Mouse (Mus musculus) MEL-GATA-1-ER (cell line): Measurements from ENCODE around the gene Crtc1.

Experiments
- DNase-seq: peaks from one replicate; pipeline ENCODE4 v3.0.0-alpha.2; 2012; ENCODE audit warnings: low read depth; ENCODE audit errors: extremely low read depth

The Crtc1 gene

DNA sequence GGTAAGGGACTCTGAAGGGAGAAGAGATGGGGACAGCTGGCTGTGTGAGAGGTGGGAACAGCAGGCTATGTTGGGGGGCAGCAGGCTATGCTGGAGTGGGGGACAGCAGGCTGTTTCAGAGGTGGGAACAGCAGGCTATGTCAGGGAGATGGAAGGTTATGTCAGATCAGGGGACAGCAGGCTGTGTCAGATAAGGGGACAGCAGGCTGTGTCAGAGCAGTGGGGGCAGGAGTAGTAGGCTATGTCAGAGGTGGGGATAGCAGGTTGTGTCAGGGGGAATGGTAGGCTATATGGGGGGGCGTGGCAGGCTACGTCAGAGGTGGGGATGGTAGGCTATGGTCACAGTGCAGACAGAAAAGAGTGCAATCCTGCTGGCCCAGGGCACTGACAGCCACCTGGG is 16.7 kb downstream of the Crtc1 start:
- DNase-seq = peak; percentile 29

DNA sequence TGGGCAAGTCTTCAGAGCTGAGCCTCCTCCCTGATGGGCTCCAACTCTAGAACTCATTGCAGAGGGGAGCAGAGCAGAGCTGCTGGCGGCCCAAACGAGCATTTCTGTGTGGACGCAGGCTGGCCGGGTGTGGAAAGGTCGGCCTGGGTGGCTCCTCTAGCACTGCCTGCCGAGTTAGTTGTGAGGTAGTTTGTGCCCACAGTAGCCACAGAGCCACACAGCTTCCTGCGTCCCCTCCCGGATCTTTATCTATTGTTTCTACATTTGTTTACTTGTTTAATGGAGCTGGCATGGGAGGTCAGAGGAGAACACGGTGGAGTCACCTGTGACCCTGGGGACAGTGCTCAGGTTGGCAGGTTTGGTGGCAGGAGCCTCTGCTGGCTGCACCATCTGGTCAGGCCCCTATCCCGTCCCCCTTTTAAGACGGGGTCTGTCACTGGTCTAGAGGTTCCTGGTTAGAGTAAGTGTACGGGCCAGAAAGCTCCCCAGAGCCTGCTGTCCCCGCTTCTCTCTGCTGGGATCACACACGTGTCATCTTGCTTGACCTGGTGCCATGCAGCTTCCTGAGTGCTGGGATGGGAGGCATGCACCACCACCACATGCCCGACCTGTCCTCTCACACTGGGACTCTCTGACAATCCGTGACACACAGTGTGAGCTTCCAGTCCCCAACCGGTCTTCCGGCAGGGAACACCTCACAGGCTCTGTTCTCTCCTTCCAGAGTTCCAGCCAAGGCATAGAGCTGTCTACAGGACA is 17.9 kb downstream of the Crtc1 start:
- no peak for DNase-seq

DNA sequence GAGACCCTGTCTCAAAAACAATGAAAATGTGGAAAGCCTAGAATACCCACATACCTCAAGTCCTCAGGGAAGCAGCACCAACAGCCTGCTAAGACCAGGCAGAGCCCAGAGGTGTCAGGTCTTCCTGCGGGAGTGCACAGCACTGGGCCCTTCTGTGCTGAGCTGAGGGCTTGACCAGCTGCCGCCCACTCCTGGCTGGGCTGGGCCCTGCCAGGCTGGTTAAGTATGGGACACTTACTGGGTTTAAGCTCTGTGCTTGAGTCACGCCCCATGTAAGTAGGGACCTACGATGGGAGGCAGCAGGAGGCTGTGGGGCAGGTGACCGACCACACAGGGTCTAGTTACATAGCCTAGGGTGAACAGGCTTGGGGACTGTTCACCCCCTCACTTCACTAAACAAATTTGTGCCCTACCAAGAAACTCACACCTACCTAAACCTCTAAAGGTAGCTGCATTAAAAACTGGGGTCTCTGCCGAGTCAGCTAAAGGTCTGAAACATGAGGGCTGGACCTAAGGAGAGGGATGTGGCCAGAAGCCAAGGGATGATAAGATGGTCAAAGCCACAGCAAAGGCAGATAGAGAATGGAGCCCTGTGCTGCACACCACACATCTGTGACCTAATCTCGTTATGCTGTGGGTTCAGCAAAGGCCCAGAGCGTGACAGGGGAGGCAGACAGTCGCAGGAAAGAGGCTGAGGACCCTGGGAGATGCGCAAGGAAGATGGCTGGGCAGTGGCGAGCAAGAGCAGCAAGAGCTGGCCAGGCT is 19.3 kb downstream of the Crtc1 start:
- no peak for DNase-seq

DNA sequence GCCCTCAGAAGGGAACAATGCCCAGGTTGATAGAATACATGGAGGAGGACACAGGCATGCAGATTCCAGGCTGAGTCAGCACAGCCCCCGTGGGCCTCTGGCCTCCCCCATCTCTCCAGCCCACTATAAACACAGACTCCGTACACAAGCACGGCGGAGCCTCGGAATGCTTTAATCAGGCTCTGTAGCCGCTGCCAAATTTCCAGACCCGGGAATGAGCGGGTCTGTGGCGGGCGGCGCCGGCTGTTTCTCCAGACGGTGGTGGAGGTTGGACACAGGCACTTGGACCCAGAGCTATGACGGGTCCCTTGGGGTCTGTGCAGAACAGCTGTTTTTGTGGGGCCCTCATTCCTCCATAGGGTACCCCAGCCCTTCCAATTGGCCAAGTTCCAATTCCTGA is 20.4 kb downstream of the Crtc1 start:
- no peak for DNase-seq

DNA sequence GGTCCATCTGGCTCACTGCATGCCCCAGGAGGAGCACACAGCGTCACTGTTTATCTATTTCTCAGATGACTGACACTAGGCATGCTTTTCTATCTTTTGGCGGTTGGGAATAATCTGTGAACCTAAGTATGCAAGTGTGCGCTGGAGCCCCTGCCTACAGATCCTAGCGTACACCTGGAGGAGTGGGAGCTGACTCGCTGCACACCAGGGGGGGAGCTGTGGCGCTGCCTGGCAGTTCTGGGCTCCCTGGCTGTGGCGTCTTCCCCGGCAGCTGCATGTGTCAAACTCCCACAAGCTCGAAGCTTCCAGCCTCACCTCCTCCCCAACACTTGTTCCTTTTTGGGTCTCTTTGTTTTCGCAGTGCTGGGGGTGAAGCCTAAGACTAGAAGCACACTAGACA is 21.5 kb downstream of the Crtc1 start:
- DNase-seq = no peak

DNA sequence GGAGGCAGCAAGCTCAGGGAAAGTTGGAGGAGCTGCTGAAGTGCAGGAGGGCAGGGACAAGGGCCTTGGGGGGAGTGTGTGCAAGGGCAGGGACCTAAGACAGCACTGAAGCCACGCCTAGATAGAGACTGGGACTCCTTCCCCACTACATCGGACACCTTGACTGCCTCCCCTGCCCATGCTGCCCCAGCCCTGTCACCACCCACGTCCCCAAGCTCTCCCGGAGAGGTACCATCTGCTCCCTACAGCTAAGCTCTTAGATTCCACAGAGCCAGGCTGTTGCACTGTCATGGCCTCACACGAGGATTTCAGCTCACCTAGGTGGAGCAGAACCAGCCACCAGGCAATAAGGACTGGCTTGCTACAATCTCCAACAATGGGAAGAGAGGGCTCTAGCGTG is 22.4 kb downstream of the Crtc1 start:
- DNase-seq = no peak

DNA sequence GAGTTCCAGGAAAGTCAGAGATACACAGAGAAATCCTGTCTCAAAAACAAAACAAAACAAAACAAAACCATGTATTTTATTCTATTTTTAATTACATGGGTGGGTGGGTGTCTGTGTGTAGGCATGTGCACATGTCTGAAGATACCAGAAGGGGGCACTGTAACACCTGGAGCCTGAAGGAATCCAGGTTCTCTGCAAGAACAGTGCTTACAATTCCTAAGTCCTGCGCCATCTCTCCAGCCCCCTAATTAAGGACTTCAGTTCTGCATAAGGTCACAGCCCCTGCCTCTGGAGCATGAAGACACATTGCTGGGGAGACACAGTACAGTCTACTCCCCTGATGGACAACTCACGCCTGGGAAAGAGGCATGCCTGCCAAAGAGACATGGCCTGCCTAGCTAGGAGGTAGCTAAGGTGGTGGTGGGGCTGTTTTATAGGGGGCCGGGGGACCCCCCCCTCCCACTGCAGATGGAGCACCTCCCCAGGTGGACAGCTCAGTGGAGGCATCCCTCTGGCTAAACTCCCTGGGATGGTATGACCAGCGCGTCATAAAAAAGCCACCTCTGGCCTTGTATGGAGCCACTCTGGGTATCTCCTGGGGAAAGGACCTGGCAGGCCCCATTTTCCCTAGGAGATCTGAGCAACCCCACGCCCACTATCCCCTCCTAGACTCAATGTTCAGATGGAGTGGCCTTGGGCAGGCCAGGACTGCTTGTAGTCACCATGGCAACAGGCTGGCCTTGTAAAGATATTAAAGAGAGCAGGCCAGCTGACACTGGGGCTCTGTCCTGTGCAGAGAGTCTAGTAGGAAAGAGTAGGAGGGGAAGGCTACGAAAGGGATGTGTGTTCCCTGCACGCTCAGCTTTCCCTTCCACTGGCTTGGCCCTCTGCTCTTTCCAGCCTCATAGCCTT is 23.6 kb downstream of the Crtc1 start:
- peak; percentile 21 for DNase-seq

DNA sequence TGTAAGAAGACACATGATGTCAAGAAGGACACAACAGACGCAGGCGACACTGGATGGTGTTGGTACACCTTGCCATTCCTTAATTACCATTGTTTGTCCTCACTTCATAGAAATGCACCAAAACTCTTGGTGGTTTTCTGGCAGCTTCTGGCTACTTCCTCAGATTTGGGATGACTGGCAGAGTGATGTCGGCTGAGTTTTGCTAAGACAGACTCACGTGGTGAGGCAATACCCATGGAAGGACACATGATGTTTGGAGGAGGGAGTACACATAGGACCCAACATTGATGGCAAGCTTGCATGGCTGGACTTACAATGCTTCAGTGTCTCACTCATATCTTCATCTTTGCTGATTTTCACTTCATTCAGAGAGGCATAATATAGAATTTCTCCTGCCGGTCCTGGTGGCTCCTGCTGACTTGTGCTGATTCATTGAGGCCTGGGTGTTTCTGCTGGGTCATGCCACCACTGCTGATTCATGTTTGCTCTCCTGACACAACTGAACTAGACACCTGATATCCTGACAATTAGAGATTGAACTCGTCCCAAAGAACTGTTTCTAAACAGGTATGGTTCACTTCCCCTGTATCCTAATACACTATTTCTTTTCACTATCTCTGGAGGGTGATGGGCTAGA is 25.0 kb downstream of the Crtc1 start:
- no peak for DNase-seq

DNA sequence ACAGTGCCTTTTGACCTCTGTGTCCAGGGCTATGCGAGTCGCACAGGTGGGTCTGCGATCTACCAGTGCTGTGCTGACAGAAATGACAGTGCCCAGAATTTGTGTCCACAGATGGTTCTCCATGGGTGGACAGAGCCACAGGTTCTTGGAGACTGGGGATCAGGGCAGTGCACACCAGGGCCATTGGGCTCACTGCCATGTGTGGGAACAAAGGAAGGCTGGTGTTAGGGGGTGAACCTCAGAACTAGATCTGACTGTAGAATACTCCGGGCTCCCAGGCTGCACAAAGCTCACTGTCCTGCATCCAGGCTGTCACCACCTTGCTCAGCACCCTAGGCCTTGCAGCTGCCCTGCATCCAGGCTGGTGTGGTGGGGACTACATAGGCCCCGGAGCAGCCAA is 29.1 kb downstream of the Crtc1 start:
- no peak for DNase-seq

DNA sequence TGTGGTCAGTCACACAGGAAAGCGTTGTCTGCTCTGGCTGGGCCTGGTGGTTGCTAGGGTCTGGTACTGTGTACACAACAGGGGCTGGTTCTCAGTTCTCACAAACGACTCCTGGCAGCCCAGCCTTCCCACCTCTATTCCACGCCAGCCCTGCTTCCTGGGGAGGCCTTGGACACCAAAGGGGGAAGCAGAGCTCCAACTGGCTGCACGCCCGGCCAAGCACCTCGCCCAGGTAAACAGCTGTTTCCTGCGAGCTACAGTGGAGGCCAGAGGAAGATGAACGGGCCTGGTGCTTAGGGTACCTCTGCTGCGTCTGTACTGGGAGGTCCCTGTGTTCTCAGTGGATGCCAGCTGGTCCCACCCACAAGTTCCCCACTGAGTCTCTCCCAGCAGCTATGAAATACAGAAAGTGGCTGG is 29.9 kb downstream of the Crtc1 start:
- DNase-seq = no peak

DNA sequence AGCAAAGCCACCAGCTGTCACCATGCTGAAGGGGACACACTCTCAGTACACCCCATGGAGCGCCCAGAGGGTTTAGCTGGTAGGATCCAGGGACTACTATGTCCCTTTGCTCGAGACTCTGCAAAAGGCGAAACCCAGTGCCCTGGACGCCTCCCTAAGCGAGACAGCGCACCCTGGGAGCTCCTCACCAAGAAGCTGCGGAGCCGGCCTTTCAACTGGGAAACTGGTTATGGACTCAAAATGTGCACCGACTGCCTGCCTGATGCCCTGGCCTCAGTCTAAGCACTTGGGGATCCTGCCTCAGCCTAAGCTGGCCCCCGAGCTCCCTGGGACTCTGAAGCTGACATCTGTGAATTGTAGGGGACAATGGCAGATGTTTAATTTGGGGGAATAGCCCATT is 30.4 kb downstream of the Crtc1 start:
- DNase-seq = no peak

DNA sequence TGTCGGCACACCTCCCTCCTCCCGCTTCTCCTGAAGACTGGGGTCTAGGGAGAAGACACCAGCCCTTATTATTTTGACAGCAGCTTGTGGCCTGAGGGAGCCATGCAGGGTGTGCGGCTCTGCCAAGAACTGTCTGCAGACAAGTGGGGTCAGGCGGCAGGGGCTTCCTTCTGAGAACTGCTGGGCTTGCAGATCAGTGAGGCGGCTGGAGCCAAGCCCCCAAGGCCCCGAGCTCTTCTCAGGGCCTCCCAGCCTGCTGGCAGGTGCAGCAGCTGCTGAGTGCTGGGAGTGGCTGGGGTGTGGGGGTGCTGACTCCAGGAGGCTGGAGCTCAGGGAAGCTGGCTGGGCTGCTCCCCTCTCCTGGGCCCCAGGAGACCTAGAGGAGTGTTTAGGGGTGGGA is 31.1 kb downstream of the Crtc1 start:
- DNase-seq = no peak

DNA sequence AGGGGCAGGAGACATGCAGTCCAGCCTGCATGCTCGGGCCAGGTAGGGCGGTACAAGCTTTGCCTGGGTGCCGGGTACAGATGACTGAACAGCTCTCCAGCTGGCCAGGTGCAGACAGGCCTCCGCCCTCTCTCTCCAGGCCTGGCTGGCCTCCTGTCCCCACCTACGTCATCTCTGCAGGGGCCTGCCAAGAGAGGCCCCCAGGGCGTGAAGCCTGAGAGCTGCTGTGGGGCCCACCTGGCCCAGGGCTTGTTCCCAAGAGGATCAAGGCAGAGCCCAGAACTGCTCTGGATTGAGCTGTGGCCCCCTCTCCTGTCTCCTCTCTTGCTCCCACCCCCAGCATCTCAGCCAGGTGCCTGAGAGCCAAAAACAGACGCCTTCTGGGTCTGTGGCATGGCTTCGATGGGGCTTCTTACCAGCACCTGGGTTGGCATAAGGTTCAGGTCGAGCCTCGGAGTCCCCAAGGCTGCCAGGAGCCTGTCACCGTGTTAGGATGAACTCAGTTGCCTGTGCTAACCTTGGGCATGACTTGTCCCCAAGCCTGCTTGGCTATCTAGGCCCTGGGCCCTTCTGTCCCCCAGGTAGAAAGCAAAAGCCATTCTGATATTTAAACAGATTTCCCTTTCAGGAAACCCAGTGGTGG is 32.8 kb downstream of the Crtc1 start:
- DNase-seq = no peak

DNA sequence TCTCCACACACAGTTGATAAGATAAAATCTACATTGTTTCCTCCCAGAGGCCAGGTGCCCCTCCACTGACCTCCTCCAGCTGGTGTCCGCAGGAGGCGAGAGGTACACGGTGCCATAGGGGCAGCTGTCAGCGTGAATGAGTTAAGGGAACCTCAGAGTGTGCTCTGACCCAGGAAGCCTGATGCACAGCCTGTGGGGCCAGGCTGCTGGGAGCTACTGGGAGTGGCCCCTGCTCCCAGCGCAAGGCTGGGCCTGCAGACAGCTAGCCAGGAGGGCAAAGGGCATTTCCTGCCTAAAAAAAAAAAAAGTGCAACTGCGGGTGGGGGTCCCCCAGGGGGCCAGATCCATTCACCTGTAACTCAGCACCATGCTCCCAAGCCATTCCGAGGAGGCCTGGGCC is 34.2 kb downstream of the Crtc1 start:
- no peak for DNase-seq

DNA sequence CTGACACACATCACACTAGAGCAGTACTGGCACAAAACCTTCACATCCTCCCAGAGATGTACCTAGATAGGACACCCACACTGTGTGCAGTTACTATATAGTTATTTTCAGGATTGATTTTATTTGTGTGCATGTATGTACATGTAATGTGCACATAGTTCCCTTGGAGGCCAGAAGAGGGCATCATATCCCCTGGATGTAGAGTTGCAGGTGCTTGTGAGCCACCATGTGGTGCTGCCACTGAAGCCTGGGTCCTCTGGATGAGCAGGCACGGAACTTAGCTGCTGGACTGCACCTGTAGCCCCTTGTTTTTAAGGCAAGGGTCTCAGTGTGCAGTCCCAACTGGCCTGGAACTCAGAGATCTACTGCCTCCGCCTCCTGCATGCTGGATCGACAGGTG is 35.2 kb downstream of the Crtc1 start:
- no peak for DNase-seq

DNA sequence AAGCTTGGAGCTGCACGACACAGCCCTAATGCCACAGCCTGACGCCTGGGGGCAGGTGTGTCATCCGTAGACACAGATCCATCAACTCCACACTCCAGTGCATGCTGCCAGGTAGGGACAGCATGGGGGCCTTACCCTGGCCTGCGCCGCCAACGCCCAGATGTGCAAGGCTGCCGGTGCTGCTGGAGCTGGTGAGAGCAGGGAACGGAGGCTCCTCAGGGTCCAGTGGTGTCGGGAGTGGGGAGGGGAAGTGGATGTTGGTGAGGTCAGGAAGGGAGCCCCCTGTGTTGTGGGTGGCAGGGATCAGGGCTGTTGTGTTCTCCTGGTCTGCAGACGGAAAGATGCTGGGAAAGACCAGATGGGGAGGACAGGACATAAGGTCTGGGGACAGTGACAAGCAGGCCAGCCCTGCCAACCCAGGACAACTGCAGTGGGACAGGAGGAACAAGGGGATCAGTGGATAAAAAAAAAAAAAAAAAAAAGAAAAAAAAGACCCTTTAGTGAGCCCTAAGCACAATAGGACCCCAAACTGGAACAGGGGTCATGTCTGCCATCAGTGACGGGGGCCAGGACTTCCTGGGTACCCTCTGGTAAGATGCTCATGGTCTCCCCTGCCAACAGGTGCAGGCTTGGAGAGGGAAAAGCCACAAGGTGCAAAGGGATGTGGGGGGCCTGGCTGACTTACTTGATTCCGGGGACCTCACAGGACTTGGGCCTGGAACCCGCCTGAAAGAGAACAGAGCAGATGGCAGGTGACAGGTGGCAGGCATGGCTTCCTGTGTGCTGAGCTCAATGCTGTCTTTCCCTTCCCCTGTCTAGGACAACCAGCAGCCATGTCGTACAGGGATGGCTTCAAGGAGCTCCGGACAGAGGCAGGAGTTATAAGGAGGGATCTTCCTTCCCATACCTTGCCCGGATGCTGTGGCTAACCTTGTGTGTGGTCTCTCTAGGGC is 41.5 kb downstream of the Crtc1 start:
- DNase-seq = no peak

DNA sequence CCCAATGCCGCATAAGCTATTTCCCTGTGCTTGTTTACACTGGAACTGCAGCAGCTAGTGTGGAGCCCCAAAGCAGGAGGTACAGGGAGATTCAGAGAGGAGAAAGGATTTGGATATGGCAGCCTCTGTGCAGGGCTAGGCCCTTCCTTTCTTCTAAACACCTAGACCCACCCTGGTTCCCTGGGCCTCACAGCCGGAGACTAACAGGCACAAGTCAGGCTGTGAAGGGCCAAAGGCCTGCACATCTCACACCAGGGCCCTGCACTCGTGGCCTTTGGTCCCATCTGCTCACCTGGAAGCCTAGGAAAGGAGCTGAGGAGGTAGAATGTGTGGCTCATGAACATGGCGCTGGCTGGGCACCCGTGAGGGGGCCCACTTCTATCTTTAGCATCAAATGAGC is 43.2 kb downstream of the Crtc1 start:
- no peak for DNase-seq

DNA sequence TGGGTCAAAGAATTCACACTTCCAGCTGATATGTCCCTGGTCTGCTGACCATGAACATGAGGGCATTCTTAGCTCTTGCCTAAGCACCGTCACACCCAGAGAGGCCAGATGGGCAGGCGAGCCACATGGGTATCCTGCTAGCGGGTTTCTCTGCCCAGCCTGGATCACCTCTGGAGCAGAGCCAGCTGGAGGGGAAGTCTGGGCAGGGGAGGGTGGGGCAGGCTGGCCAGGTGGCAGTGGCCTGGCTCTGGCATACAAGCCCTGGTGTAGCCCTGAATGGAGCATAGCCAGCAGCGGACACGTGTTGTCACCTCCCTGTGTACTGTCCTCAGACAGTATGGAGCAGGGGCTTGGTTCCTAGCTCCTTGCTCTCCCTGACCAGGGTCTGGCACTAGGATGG is 43.7 kb downstream of the Crtc1 start:
- no peak for DNase-seq

DNA sequence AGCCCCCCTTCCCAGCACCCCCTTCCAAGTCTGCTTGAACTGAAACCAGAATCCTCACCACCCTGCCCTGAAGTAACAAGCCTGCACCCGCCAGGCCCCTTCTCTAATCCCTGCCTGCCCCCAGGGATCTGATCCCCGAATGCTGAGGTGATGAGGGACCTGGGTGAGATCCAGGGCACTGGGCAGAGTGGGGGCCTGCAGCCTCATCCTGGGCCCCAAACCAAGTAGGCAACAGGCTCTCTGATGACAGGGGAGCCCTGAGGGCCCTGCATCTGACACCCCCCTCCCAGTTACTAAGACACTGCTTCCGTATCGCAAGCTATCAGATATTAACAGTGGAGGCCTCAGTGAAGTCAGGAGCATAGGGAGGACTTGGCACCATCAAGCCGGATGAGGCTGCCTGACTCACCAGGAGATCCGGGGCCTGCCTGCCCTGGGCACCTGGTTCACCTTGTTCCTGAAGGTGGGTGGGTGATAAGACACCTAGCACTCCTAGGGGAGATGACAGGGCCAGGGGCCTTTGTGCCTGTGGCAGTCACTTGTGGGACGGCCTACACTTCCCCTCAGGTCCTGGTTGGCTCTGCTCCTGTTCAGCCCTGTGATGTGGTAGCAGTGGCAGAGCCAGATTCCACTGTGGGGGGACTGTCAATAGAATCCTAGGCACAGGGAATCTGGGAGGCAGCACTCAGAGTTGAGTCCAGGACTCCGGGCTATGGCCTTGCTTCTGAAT is 44.9 kb downstream of the Crtc1 start:
- DNase-seq = no peak
